Mouse (Mus musculus) embryo, embryonic 11 days (tissue): Measurements from ENCODE around the gene H2-Ob.
A peak's percentile ranks its signal among the peaks of the same experiment; 100 is the strongest.

Source experiments
- DNase-seq: peaks from one replicate; pipeline ENCODE4 v3.0.0-alpha.2; 2015

Gene H2-Ob

GRCm38 (mm10) chr17:34248764-34249163 is 10.1 kb downstream of the H2-Ob start:
- DNase-seq, result no peak

- no peak for DNase-seq
These were observed 10.7 kb downstream of the H2-Ob start for GRCm38 (mm10) chr17:34249361-34249760.

GRCm38 (mm10) chr17:34249878-34250277 is 11.2 kb downstream of the H2-Ob start:
- DNase-seq, result peak; percentile 75

GRCm38 (mm10) chr17:34251666-34252065 is 13.0 kb downstream of the H2-Ob start:
- peak; percentile 7 for DNase-seq

- DNase-seq, result no peak
These were observed 17.8 kb downstream of the H2-Ob start for GRCm38 (mm10) chr17:34256501-34256900.

GRCm38 (mm10) chr17:34257594-34258375 is 19.1 kb downstream of the H2-Ob start, which contains the start of gene H2-Ab1:
TSS of gene H2-Ab1 (plus strand) at chr17:34257689.
- peak; percentile 31 for DNase-seq

GRCm38 (mm10) chr17:34260551-34260950 is 21.8 kb downstream of the H2-Ob start:
- DNase-seq, result no peak

- DNase-seq, result peak; percentile 70
These were observed 22.8 kb downstream of the H2-Ob start for GRCm38 (mm10) chr17:34261502-34261901.

GRCm38 (mm10) chr17:34263068-34263467 is 24.4 kb downstream of the H2-Ob start:
- DNase-seq, result peak; percentile 87

GRCm38 (mm10) chr17:34263811-34264371 is 25.2 kb downstream of the H2-Ob start:
- DNase-seq, result peak; percentile 75

- peak; percentile 67 for DNase-seq
These were observed 26.0 kb downstream of the H2-Ob start for GRCm38 (mm10) chr17:34264452-34265351.

GRCm38 (mm10) chr17:34268262-34268661 is 29.6 kb downstream of the H2-Ob start:
- DNase-seq, result no peak

GRCm38 (mm10) chr17:34268748-34269147 is 30.0 kb downstream of the H2-Ob start:
- no peak for DNase-seq

GRCm38 (mm10) chr17:34269817-34270216 is 31.1 kb downstream of the H2-Ob start:
- DNase-seq, result no peak

- DNase-seq, result no peak
These were observed 31.5 kb downstream of the H2-Ob start for GRCm38 (mm10) chr17:34270230-34270629.

GRCm38 (mm10) chr17:34270940-34271339 is 32.2 kb downstream of the H2-Ob start:
- DNase-seq, result no peak

- DNase-seq, result no peak
These were observed 33.4 kb downstream of the H2-Ob start for GRCm38 (mm10) chr17:34272102-34272501.

GRCm38 (mm10) chr17:34280499-34281038 is 41.9 kb downstream of the H2-Ob start:
- DNase-seq, result no peak

- DNase-seq, result no peak
These were observed 43.1 kb downstream of the H2-Ob start for GRCm38 (mm10) chr17:34281836-34282235.

- DNase-seq, result no peak
These were observed 46.7 kb downstream of the H2-Ob start for GRCm38 (mm10) chr17:34285371-34285770.

GRCm38 (mm10) chr17:34285848-34286247 is 47.1 kb downstream of the H2-Ob start:
- peak; percentile 30 for DNase-seq

GRCm38 (mm10) chr17:34286501-34286900 is 47.8 kb downstream of the H2-Ob start:
- DNase-seq, result no peak

GRCm38 (mm10) chr17:34286999-34287398 is 48.3 kb downstream of the H2-Ob start:
- DNase-seq, result no peak
